Mouse (Mus musculus): Measurements from ENCODE around the gene Ccdc62. TPM values are rescaled to one million over a fixed set of nuclear protein-coding genes. Genes with fewer than 3 reads are reported as not detected.

The Ccdc62 gene
- total and polyA plus RNA-seq, 3 experiments: 7.5 to 13.4 TPM; not detected in 1

DNA sequence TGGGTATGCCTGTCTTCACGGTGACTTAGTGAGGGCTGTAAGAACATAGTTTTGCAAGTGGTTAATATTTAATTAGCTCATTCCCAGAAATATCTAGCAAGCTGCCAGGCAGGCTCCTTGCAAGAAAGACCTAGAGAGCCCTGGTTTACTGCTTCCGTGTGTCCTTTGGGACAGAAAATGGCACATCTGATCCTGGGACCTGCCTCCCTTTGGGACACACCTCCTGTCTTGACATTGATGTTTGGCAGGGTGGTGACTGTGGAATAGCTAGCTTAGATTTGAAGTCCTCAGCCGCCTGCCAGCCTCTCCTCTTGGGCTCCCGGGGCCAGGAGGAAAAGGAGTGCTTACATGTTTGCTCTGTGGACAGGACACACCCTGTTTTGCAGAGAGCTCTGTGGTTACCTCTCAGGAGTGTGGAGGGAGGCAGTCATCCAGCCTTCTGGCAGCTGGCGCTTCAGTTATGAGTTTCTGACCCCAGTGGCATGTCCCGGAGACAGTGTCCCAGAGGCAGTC lies 45.2 kb downstream of the Ccdc62 start:
- H3K9ac ChIP-seq (ENCODE audit: control insufficient read depth, low read depth, low read length, poor library complexity, severe bottlenecking): no peak overlapping the region
- no peaks in the 10 kb centered on the region; a peak in 1 of 4 replicates for H3K36me3 ChIP-seq (ENCODE audit: control insufficient read depth in 1 of 2, insufficient read depth in 2 of 2, low read length in 2 of 2)
- H3K27me3 ChIP-seq (ENCODE audit: control insufficient read depth in 1 of 2, insufficient read depth in 2 of 2, low read length in 2 of 2): no peaks in the 10 kb centered on the region
- no peak for TF ChIP-seq BHLHE40 (IDR thresholded peaks at IDR 0.05; ENCODE audit: borderline replicate concordance, low read depth, low read length)
- TF ChIP-seq POLR2A (IDR thresholded peaks at IDR 0.05; ENCODE audit: control insufficient read depth in 1 of 2, insufficient read depth in 1 of 2, low read depth in 1 of 2, low read length in 2 of 2, poor library complexity in 1 of 2): no peak
- TF ChIP-seq MYB (IDR thresholded peaks at IDR 0.05; ENCODE audit: low read depth, low read length): no peak
- TF ChIP-seq KAT2A (conservative IDR thresholded peaks at IDR 0.05; ENCODE audit: low read depth, low read length): no peak
- no peak for TF ChIP-seq ZMIZ1 (IDR thresholded peaks at IDR 0.05; ENCODE audit: low read depth, low read length)
- no peak for TF ChIP-seq RCOR1 (IDR thresholded peaks at IDR 0.05; ENCODE audit: low read depth, low read length)
- TF ChIP-seq CTCF (IDR thresholded peaks at IDR 0.05 in 2 of 3, conservative IDR thresholded peaks at IDR 0.05 in 1 of 3; ENCODE audit: control insufficient read depth in 1 of 3, insufficient read depth in 1 of 3, low read depth in 2 of 3, low read length in 3 of 3, poor library complexity in 1 of 3, severe bottlenecking in 1 of 3): no peak
- TF ChIP-seq SMC3 (IDR thresholded peaks at IDR 0.05; ENCODE audit: low read depth, low read length): no peak
- no peak for TF ChIP-seq E2F4 (IDR thresholded peaks at IDR 0.05; ENCODE audit: borderline replicate concordance, low read depth, low read length)
- TF ChIP-seq GABPA (IDR thresholded peaks at IDR 0.05; ENCODE audit: low read depth, low read length): no peak
- TF ChIP-seq MXI1 (IDR thresholded peaks at IDR 0.05; ENCODE audit: low read depth, low read length): no peak
- TF ChIP-seq ZNF384 (IDR thresholded peaks at IDR 0.05; ENCODE audit: low read depth, low read length): no peak
- no peak for TF ChIP-seq MEF2A (IDR thresholded peaks at IDR 0.05; ENCODE audit: extremely low read depth, insufficient replicate concordance, low read depth, low read length, poor library complexity, severe bottlenecking)
- no peak for TF ChIP-seq USF2 (IDR thresholded peaks at IDR 0.05; ENCODE audit: borderline replicate concordance in 1 of 2, insufficient read depth in 1 of 2, low read depth in 1 of 2, low read length in 2 of 2)
- TF ChIP-seq TBP (IDR thresholded peaks at IDR 0.05; ENCODE audit: low read depth, low read length): no peak
- no peak for DNase-seq (ENCODE audit: low read depth, low spot score)
- H3K4me3 ChIP-seq (ENCODE audit: control insufficient read depth in 1 of 2, insufficient read depth in 1 of 2, low read depth in 2 of 2, low read length in 2 of 2): no peak overlapping the region
- H3K79me2 ChIP-seq (ENCODE audit: control insufficient read depth, insufficient read depth, low read length, poor library complexity): peaks cover 10% of the 10 kb centered on the region
- H3K27ac ChIP-seq (ENCODE audit: control insufficient read depth, low read depth, low read length): no peak overlapping the region
- no peaks in the 10 kb centered on the region for H3K9me3 ChIP-seq (replicated peaks; ENCODE audit: insufficient read depth, low read length)
- H3K4me1 ChIP-seq (ENCODE audit: control insufficient read depth in 1 of 2, insufficient read depth in 2 of 2, low read length in 2 of 2): peaks cover 0 to 6% of the 10 kb centered on the region in 2 experiments; a peak in 2 of 4 replicates

DNA sequence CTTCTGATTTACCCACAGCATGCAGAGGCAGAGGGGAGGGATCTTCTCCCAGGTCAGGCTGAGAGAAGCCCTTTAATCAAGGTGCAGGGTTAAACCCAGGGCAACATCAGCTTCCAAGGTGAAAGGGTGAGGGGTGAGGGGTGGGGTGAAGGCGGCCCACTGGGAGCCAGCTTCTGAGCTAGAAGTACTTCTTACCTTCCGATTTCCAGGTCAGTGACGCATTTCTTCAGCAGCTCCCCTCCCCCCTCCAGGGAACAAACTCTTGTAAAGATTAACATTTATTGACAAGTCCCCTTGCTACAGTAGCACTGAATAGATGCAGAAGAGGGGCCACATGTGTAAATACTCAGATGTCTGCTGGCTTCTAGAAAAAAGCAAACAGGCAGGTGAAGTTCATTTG lies 46.8 kb downstream of the Ccdc62 start:
- H3K9me3 ChIP-seq (replicated peaks; ENCODE audit: insufficient read depth, low read length): no peaks in the 10 kb centered on the region
- H3K36me3 ChIP-seq (ENCODE audit: control insufficient read depth in 1 of 2, insufficient read depth in 2 of 2, low read length in 2 of 2): no peaks in the 10 kb centered on the region; a peak in 1 of 4 replicates
- peaks cover 10% of the 10 kb centered on the region for H3K79me2 ChIP-seq (ENCODE audit: control insufficient read depth, insufficient read depth, low read length, poor library complexity)
- no peak overlapping the region for H3K9ac ChIP-seq (ENCODE audit: control insufficient read depth, low read depth, low read length, poor library complexity, severe bottlenecking)
- H3K27me3 ChIP-seq (ENCODE audit: control insufficient read depth in 1 of 2, insufficient read depth in 2 of 2, low read length in 2 of 2): no peaks in the 10 kb centered on the region
- H3K4me1 ChIP-seq (ENCODE audit: control insufficient read depth in 1 of 2, insufficient read depth in 2 of 2, low read length in 2 of 2): peaks cover 0 to 6% of the 10 kb centered on the region in 2 experiments; a peak in 2 of 4 replicates
- no peak for DNase-seq (ENCODE audit: low read depth, low spot score)
- H3K4me3 ChIP-seq (ENCODE audit: control insufficient read depth in 1 of 2, insufficient read depth in 1 of 2, low read depth in 2 of 2, low read length in 2 of 2): no peak overlapping the region
- H3K27ac ChIP-seq (ENCODE audit: control insufficient read depth, low read depth, low read length): no peak overlapping the region
- no peak for TF ChIP-seq POLR2A (IDR thresholded peaks at IDR 0.05; ENCODE audit: control insufficient read depth in 1 of 2, insufficient read depth in 1 of 2, low read depth in 1 of 2, low read length in 2 of 2, poor library complexity in 1 of 2)
- no peak for TF ChIP-seq CHD2 (IDR thresholded peaks at IDR 0.05; ENCODE audit: low read length)
- TF ChIP-seq NELFE (IDR thresholded peaks at IDR 0.05; ENCODE audit: low read depth, low read length): no peak
- no peak for TF ChIP-seq HCFC1 (IDR thresholded peaks at IDR 0.05; ENCODE audit: low read depth, low read length)
- TF ChIP-seq JUND (IDR thresholded peaks at IDR 0.05; ENCODE audit: low read depth, low read length): no peak
- no peak for TF ChIP-seq CTCF (IDR thresholded peaks at IDR 0.05 in 2 of 3, conservative IDR thresholded peaks at IDR 0.05 in 1 of 3; ENCODE audit: control insufficient read depth in 1 of 3, insufficient read depth in 1 of 3, low read depth in 2 of 3, low read length in 3 of 3, poor library complexity in 1 of 3, severe bottlenecking in 1 of 3)
- no peak for TF ChIP-seq MAFK (IDR thresholded peaks at IDR 0.05; ENCODE audit: borderline replicate concordance, low read depth, low read length)
- no peak for TF ChIP-seq RCOR1 (IDR thresholded peaks at IDR 0.05; ENCODE audit: low read depth, low read length)
- no peak for TF ChIP-seq MYB (IDR thresholded peaks at IDR 0.05; ENCODE audit: low read depth, low read length)
- TF ChIP-seq ZMIZ1 (IDR thresholded peaks at IDR 0.05; ENCODE audit: low read depth, low read length): no peak
- TF ChIP-seq UBTF (IDR thresholded peaks at IDR 0.05; ENCODE audit: borderline replicate concordance, insufficient read depth, low read depth, low read length): no peak
- TF ChIP-seq TBP (IDR thresholded peaks at IDR 0.05; ENCODE audit: low read depth, low read length): no peak
- no peak for TF ChIP-seq ETS1 (IDR thresholded peaks at IDR 0.05; ENCODE audit: low read depth, low read length)
- no peak for TF ChIP-seq POLR2AphosphoS2 (IDR thresholded peaks at IDR 0.05; ENCODE audit: low read length)
- TF ChIP-seq ELF1 (IDR thresholded peaks at IDR 0.05; ENCODE audit: low read depth, low read length): no peak
- TF ChIP-seq USF2 (IDR thresholded peaks at IDR 0.05; ENCODE audit: borderline replicate concordance in 1 of 2, insufficient read depth in 1 of 2, low read depth in 1 of 2, low read length in 2 of 2): no peak
- no peak for TF ChIP-seq CHD1 (IDR thresholded peaks at IDR 0.05; ENCODE audit: low read depth, low read length)

Measured in MEL (cell line).